Mouse (Mus musculus): ENCODE measurements around the gene Pin4. TPM values are rescaled to one million over a fixed set of nuclear protein-coding genes. Genes with fewer than 3 reads are reported as not detected.

The Pin4 gene
- polyA plus RNA-seq, 1 experiment from 2014 or later = 92.1 TPM

- DNase-seq (ENCODE audit: low spot score) = no peak
- Histone ChIP-seq H3K4me1 (no peaks in the 10 kb centered on the region), H3K27ac (replicated peaks) (no peak overlapping the region), H3K36me3 (replicated peaks) (no peaks in the 10 kb centered on the region), H3K4me3 (no peak overlapping the region), H3K27me3 (replicated peaks; ENCODE audit: low read depth, poor library complexity, severe bottlenecking) (peaks cover 18% of the 10 kb centered on the region), H3K9me3 (no peaks in the 10 kb centered on the region)
- WGBS = 61% methylated on average over 2 of the region's 2 CpGs
Observed at GRCm38 (mm10) chrX:102160528-102160927, 41.3 kb downstream of the Pin4 start.

GRCm38 (mm10) chrX:102163096-102163495 lies 43.8 kb downstream of the Pin4 start:
- Histone ChIP-seq H3K4me3 (no peak overlapping the region), H3K4me1 (peaks cover 10% of the 10 kb centered on the region), H3K27me3 (replicated peaks; ENCODE audit: low read depth, poor library complexity, severe bottlenecking) (peaks cover 32% of the 10 kb centered on the region), H3K9me3 (no peaks in the 10 kb centered on the region), H3K27ac (replicated peaks) (no peak overlapping the region), H3K36me3 (replicated peaks) (no peaks in the 10 kb centered on the region)
- WGBS = 52% methylated on average over 2 of the region's 2 CpGs
- no peak for DNase-seq (ENCODE audit: low spot score)

GRCm38 (mm10) chrX:102163529-102163928 lies 44.3 kb downstream of the Pin4 start:
- no peak overlapping the region for H3K27ac ChIP-seq (replicated peaks)
- H3K27me3 ChIP-seq (replicated peaks; ENCODE audit: low read depth, poor library complexity, severe bottlenecking) = peaks cover 35% of the 10 kb centered on the region
- H3K4me3 ChIP-seq = no peak overlapping the region
- H3K36me3 ChIP-seq (replicated peaks) = no peaks in the 10 kb centered on the region
- no peak for DNase-seq (ENCODE audit: low spot score)
- WGBS = 82% methylated on average over 4 of the region's 4 CpGs
- peaks cover 10% of the 10 kb centered on the region for H3K4me1 ChIP-seq
- H3K9me3 ChIP-seq = no peaks in the 10 kb centered on the region

- Histone ChIP-seq H3K27ac (replicated peaks) (peak overlapping the region; percentile 74), H3K36me3 (replicated peaks) (no peaks in the 10 kb centered on the region), H3K4me3 (no peak overlapping the region), H3K9me3 (no peaks in the 10 kb centered on the region), H3K4me1 (peaks cover 10% of the 10 kb centered on the region), H3K27me3 (replicated peaks; ENCODE audit: low read depth, poor library complexity, severe bottlenecking) (peaks cover 62% of the 10 kb centered on the region)
- no peak for DNase-seq (ENCODE audit: low spot score)
- 36% methylated on average over 5 of the region's 5 CpGs for WGBS
Observed at GRCm38 (mm10) chrX:102166521-102166920, 47.3 kb downstream of the Pin4 start.

GRCm38 (mm10) chrX:102166986-102167385 lies 47.7 kb downstream of the Pin4 start:
- peak; percentile 44 for DNase-seq (ENCODE audit: low spot score)
- Histone ChIP-seq H3K27ac (replicated peaks) (peak overlapping the region; percentile 74), H3K4me1 (peaks cover 10% of the 10 kb centered on the region), H3K9me3 (no peaks in the 10 kb centered on the region), H3K4me3 (no peak overlapping the region), H3K36me3 (replicated peaks) (no peaks in the 10 kb centered on the region), H3K27me3 (replicated peaks; ENCODE audit: low read depth, poor library complexity, severe bottlenecking) (peaks cover 66% of the 10 kb centered on the region)
- WGBS = 27% methylated on average over 6 of the region's 6 CpGs

- Histone ChIP-seq H3K27ac (replicated peaks) (no peak overlapping the region), H3K4me3 (no peak overlapping the region), H3K4me1 (peaks cover 10% of the 10 kb centered on the region), H3K9me3 (no peaks in the 10 kb centered on the region), H3K36me3 (replicated peaks) (no peaks in the 10 kb centered on the region), H3K27me3 (replicated peaks; ENCODE audit: low read depth, poor library complexity, severe bottlenecking) (peaks cover 61% of the 10 kb centered on the region)
- DNase-seq (ENCODE audit: low spot score) = no peak
- 44% methylated on average over 1 of the region's 1 CpGs for WGBS
Observed at GRCm38 (mm10) chrX:102169724-102170123, 50.5 kb downstream of the Pin4 start.

- Histone ChIP-seq H3K9me3 (no peaks in the 10 kb centered on the region), H3K27ac (replicated peaks) (no peak overlapping the region), H3K27me3 (replicated peaks; ENCODE audit: low read depth, poor library complexity, severe bottlenecking) (peaks cover 60% of the 10 kb centered on the region), H3K4me1 (peaks cover 10% of the 10 kb centered on the region), H3K4me3 (no peak overlapping the region), H3K36me3 (replicated peaks) (no peaks in the 10 kb centered on the region)
- DNase-seq (ENCODE audit: low spot score) = no peak
- WGBS = 48% methylated on average over 3 of the region's 3 CpGs
Observed at GRCm38 (mm10) chrX:102170135-102170534, 50.9 kb downstream of the Pin4 start.

- Histone ChIP-seq H3K36me3 (replicated peaks) (no peaks in the 10 kb centered on the region), H3K27me3 (replicated peaks; ENCODE audit: low read depth, poor library complexity, severe bottlenecking) (peaks cover 58% of the 10 kb centered on the region), H3K4me1 (peaks cover 10% of the 10 kb centered on the region), H3K9me3 (no peaks in the 10 kb centered on the region), H3K4me3 (no peak overlapping the region), H3K27ac (replicated peaks) (no peak overlapping the region)
- 73% methylated on average over 3 of the region's 3 CpGs for WGBS
- DNase-seq (ENCODE audit: low spot score) = no peak
Observed at GRCm38 (mm10) chrX:102170900-102171299, 51.7 kb downstream of the Pin4 start.

GRCm38 (mm10) chrX:102175538-102176287 lies 56.5 kb downstream of the Pin4 start:
- Histone ChIP-seq H3K4me3 (no peak overlapping the region), H3K4me1 (peaks cover 3% of the 10 kb centered on the region), H3K9me3 (no peaks in the 10 kb centered on the region), H3K27me3 (replicated peaks; ENCODE audit: low read depth, poor library complexity, severe bottlenecking) (peaks cover 44% of the 10 kb centered on the region), H3K27ac (replicated peaks) (no peak overlapping the region), H3K36me3 (replicated peaks) (peaks cover 6% of the 10 kb centered on the region)
- DNase-seq (ENCODE audit: low spot score) = no peak
- WGBS = 91% methylated on average over 5 of the region's 5 CpGs

Other genes with a start within 250 kb of the Pin4 start
- 1.9 and 3.1 TPM in 2 replicates for gene Rtl5, start 48.1 kb upstream of the Pin4 start, polyA plus RNA-seq (2016; fragmentation: Nextera tagmentation; extraction: Ambion mirVana)
- gene Ercc6l, start 37.6 kb downstream of the Pin4 start, polyA plus RNA-seq (2016; fragmentation: Nextera tagmentation; extraction: Ambion mirVana) = 23.2 and 23.6 TPM in 2 replicates
- gene Rps4x, start 69.9 kb downstream of the Pin4 start, polyA plus RNA-seq (2016; fragmentation: Nextera tagmentation; extraction: Ambion mirVana) = 702 and 707 TPM in 2 replicates
- gene Cited1, start 132.7 kb downstream of the Pin4 start, polyA plus RNA-seq (2016; fragmentation: Nextera tagmentation; extraction: Ambion mirVana) = 66.3 and 69.6 TPM in 2 replicates